Mouse (Mus musculus) heart, embryonic 16.5 days (tissue): Measurements from ENCODE around the gene Phf19. TPM values are rescaled to one million over a fixed set of nuclear protein-coding genes. Genes with fewer than 3 reads are reported as not detected.

Source experiments
- ATAC-seq: fragments of 200-750 bp; cut with Nextera tagmentation; replicated peaks from 2 replicates; pipeline ENCODE4 v1.8.0; 2017; ENCODE audit warnings: moderate number of reproducible peaks; ENCODE audit not compliant: insufficient read depth, low FRiP score; ENCODE audit errors: extremely low read depth
- H3K27ac ChIP-seq: fragments of 300-500 bp; sonication (generic); 2 replicates; pipeline ENCODE4 v1.5.1; 2014; ENCODE audit warnings: mild to moderate bottlenecking, low read length, control low read depth, moderate library complexity
- H3K27me3 ChIP-seq: fragments of 300-500 bp; sonication (generic); 2 replicates; pipeline ENCODE4 v1.6.1; 2014; ENCODE audit warnings: low read length, mixed read lengths; ENCODE audit not compliant: control insufficient read depth, insufficient read depth
- H3K36me3 ChIP-seq: fragments of 300-500 bp; sonication (generic); 2 replicates; pipeline ENCODE4 v1.6.1; 2014; ENCODE audit not compliant: control insufficient read depth, insufficient read depth
- H3K4me1 ChIP-seq: fragments of 300-500 bp; sonication (generic); 2 replicates; pipeline ENCODE4 v1.6.1; 2014; ENCODE audit warnings: low read length, mixed read lengths; ENCODE audit not compliant: control insufficient read depth, insufficient read depth
- H3K4me2 ChIP-seq: fragments of 300-500 bp; sonication (generic); 2 replicates; pipeline ENCODE4 v1.6.1; 2014; ENCODE audit warnings: low read depth, mild to moderate bottlenecking, control low read depth, low read length
- H3K4me3 ChIP-seq: fragments of 300-500 bp; sonication (generic); 2 replicates; pipeline ENCODE4 v1.5.1; 2014; ENCODE audit warnings: mild to moderate bottlenecking, control low read depth, low read length
- H3K9ac ChIP-seq: fragments of 300-500 bp; sonication (generic); 2 replicates; pipeline ENCODE4 v1.6.1; 2014; ENCODE audit warnings: low read length, control low read depth
- H3K9me3 ChIP-seq: fragments of 300-500 bp; sonication (generic); replicated peaks from 2 replicates; pipeline ENCODE4 v1.6.1; 2016; ENCODE audit warnings: low read length; ENCODE audit not compliant: control insufficient read depth
- WGBS: fragments of 180-500 bp; shearing (Covaris S2); extraction: QIAGEN DNeasy Blood & Tissue Kit; methylation state at CpG from one replicate; pipeline ENCODE4 v1.1.7; 2014; 5-methylcytosine and 5-hydroxymethylcytosine counted together
- polyA plus RNA-seq: library from polyadenylated mRNA; unstranded; fragments of >200 nt; fragmentation: Nextera tagmentation; extraction: Ambion mirVana; gene quantifications from 2 replicates; pipeline ENCODE4 v1.2.1, GENCODE M21; 2015

Gene Phf19
- polyA plus RNA-seq = 2.1 and 2.6 TPM in 2 replicates

- WGBS = under 1% methylated on average over 62 of the region's 64 CpGs
Measured at GRCm38 (mm10) chr2:34913218-34914068, at the start of gene Phf19. TSS of gene Phf19 (minus strand) at chr2:34914026.

GRCm38 (mm10) chr2:34963371-34963956, 49.6 kb upstream of the Phf19 start:
- 65% methylated on average over 13 of the region's 13 CpGs for WGBS
- Histone ChIP-seq H3K4me2 (no peak overlapping the region), H3K27me3 (no peaks in the 10 kb centered on the region), H3K9me3 (no peaks in the 10 kb centered on the region), H3K4me3 (no peak overlapping the region), H3K36me3 (no peaks in the 10 kb centered on the region), H3K9ac (no peak overlapping the region), H3K27ac (peak overlapping the region; percentile 67), H3K4me1 (peaks cover 8% of the 10 kb centered on the region; the same call in 1 of the 2 replicates)
- peak; percentile 37; the same call in 1 of the 2 replicates for ATAC-seq

More at GRCm38 (mm10) chr2:34913218-34914068, at the start of gene Phf19:
- H3K36me3 ChIP-seq = 0 out of 2 replicates have a peak, but pooled peaks cover 2% of the 10 kb centered on the region
- ATAC-seq = peak; percentile 39
- H3K9me3 ChIP-seq = no peaks in the 10 kb centered on the region
- H3K4me1 ChIP-seq = peaks cover 19% of the 10 kb centered on the region; the same call in 1 of the 2 replicates
- H3K9ac ChIP-seq = peak within 1 kb of the TSS; percentile 81
- peak within 1 kb of the TSS; percentile 40; the same call in 1 of the 2 replicates for H3K27ac ChIP-seq
- H3K4me2 ChIP-seq = peak within 1 kb of the TSS; percentile 97
- peaks cover 3% of the 10 kb centered on the region for H3K27me3 ChIP-seq
- H3K4me3 ChIP-seq = peak within 1 kb of the TSS; percentile 74

DNA sequence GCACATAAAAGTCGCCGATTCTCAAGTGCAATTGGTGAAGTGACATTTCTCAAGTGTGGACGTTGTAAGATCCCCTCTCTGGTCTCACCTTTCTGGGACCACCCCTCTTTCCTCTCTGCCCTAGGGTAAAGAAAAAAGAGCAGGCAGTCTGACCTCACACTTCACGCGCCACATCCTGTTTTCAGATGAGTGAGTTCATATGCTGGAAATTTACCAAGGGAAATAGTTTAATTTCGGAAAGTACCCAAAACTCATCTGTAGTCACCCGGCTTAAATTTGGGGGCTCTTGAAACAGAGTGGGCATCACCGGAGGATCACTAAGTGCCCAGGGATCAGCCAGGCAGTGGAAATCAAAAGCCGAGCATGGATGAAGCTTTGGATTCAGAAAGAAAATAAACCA, 49.1 kb upstream of the Phf19 start:
- H3K27ac ChIP-seq = peak overlapping the region; percentile 54
- WGBS = 62% methylated on average over 9 of the region's 9 CpGs
- no peak overlapping the region for H3K4me3 ChIP-seq
- no peaks in the 10 kb centered on the region for H3K36me3 ChIP-seq
- peaks cover 8% of the 10 kb centered on the region; the same call in 1 of the 2 replicates for H3K4me1 ChIP-seq
- H3K9ac ChIP-seq = no peak overlapping the region
- no peaks in the 10 kb centered on the region for H3K9me3 ChIP-seq
- ATAC-seq = no peak
- H3K27me3 ChIP-seq = no peaks in the 10 kb centered on the region
- no peak overlapping the region for H3K4me2 ChIP-seq

DNA sequence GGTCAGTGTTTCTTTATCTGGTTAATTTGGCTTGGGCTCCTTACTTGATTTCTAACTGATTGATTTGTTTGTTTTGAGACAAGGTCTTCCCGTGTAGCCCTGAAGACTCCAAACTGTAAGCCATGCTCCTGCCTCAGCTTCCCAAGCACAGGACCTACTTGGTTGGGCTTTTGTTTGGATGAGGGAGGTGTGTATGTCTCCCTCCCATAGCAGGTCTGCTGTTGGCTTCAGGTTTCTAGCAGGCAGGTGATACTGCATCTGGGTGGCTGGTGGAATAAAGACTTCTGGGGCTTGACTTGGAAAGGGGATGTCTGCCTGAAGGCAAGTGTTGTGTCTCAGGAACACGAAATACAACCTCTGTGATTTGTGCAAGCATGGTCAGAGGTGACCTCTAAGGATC, 48.4 kb upstream of the Phf19 start:
- Histone ChIP-seq H3K9ac (no peak overlapping the region), H3K36me3 (no peaks in the 10 kb centered on the region), H3K4me1 (peaks cover 8% of the 10 kb centered on the region; the same call in 1 of the 2 replicates), H3K4me3 (no peak overlapping the region), H3K9me3 (no peaks in the 10 kb centered on the region), H3K27ac (no peak overlapping the region), H3K4me2 (no peak overlapping the region), H3K27me3 (no peaks in the 10 kb centered on the region)
- no peak for ATAC-seq
- WGBS = 61% methylated on average over 2 of the region's 2 CpGs

DNA sequence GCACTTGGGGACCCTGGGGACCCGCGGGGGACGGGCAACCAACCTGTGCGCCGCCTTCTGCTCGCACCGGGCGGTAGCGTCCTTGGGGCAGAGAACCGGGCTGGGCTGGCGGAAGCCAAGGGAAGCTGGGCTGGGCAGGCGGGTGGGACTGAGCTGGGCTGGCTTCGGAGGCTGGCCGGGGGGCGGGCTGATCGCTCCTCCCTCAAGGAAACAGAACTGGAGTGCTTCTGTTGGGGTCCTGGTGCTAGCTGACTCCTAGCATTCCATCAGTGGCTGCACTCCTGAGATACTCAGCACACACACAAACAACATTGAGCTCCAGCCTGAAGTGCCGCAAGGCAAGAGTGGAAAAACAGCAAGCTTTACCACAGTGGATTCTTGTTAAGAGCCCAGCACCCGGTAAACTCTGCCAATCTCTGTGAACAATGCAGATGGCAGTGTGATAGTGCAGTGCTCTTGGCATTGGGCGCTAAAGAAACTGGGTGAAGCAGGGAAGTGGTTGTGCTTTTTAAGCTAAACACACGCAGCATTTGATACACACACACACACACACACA, 47.7 kb upstream of the Phf19 start, which contains the start of gene Traf1:
Gene Traf1, minus strand, starts transcription at position 292 of the 556 bp plus-strand sequence.
- Histone ChIP-seq H3K9ac (peak within 1 kb of the TSS; percentile 56; the same call in 1 of the 2 replicates), H3K9me3 (no peaks in the 10 kb centered on the region), H3K4me3 (peak within 1 kb of the TSS; percentile 45), H3K27me3 (no peaks in the 10 kb centered on the region), H3K36me3 (no peaks in the 10 kb centered on the region), H3K4me2 (peak within 1 kb of the TSS; percentile 67), H3K4me1 (peaks cover 8% of the 10 kb centered on the region; the same call in 1 of the 2 replicates), H3K27ac (no peak within 1 kb of the TSS)
- 10% methylated on average over 20 of the region's 20 CpGs for WGBS
- peak; percentile 37; the same call in 1 of the 2 replicates for ATAC-seq

- H3K27ac ChIP-seq = no peak overlapping the region
- peaks cover 8% of the 10 kb centered on the region; the same call in 1 of the 2 replicates for H3K4me1 ChIP-seq
- no peak for ATAC-seq
- peak overlapping the region; percentile 67 for H3K4me2 ChIP-seq
- H3K27me3 ChIP-seq = no peaks in the 10 kb centered on the region
- 55% methylated on average over 6 of the region's 6 CpGs for WGBS
- no peaks in the 10 kb centered on the region for H3K36me3 ChIP-seq
- H3K4me3 ChIP-seq = peak overlapping the region; percentile 45
- H3K9ac ChIP-seq = peak overlapping the region; percentile 56; the same call in 1 of the 2 replicates
- H3K9me3 ChIP-seq = no peaks in the 10 kb centered on the region
Measured at GRCm38 (mm10) chr2:34960966-34961365, 47.1 kb upstream of the Phf19 start.

DNA sequence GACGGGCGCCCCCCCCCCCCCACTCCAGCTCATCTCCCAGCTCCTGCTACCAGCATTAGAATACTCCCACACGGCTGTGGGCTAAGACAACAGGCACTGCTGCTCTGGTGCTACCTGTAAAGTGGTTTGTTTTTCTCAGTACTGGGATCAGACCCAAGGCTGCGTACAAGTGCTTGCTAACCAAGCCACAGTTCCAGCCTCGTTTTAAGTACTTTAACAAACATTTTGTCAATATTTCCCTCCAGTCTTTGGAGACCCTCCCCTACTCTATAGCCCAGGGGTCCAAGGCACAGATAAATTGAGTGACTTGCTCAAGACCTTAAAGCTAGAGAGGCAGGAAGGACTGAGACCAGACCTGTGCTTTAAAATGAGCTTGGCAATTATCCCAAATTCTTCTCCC, 46.6 kb upstream of the Phf19 start:
- H3K36me3 ChIP-seq = no peaks in the 10 kb centered on the region
- H3K4me1 ChIP-seq = peaks cover 8% of the 10 kb centered on the region; the same call in 1 of the 2 replicates
- WGBS = 70% methylated on average over 4 of the region's 5 CpGs
- ATAC-seq = no peak
- H3K27me3 ChIP-seq = no peaks in the 10 kb centered on the region
- H3K4me2 ChIP-seq = no peak overlapping the region
- H3K9me3 ChIP-seq = no peaks in the 10 kb centered on the region
- H3K9ac ChIP-seq = no peak overlapping the region
- H3K27ac ChIP-seq = no peak overlapping the region
- no peak overlapping the region for H3K4me3 ChIP-seq

GRCm38 (mm10) chr2:34958582-34958981, 44.8 kb upstream of the Phf19 start:
- no peaks in the 10 kb centered on the region for H3K36me3 ChIP-seq
- no peak overlapping the region for H3K4me3 ChIP-seq
- no peak overlapping the region for H3K27ac ChIP-seq
- H3K9ac ChIP-seq = no peak overlapping the region
- H3K9me3 ChIP-seq = no peaks in the 10 kb centered on the region
- H3K4me1 ChIP-seq = peaks cover 8% of the 10 kb centered on the region; the same call in 1 of the 2 replicates
- WGBS = 82% methylated on average over 7 of the region's 7 CpGs
- no peaks in the 10 kb centered on the region for H3K27me3 ChIP-seq
- ATAC-seq = no peak
- H3K4me2 ChIP-seq = no peak overlapping the region
